Mouse (Mus musculus): ENCODE measurements around the gene Disc1. TPM values are rescaled to one million over a fixed set of nuclear protein-coding genes. Genes with fewer than 3 reads are reported as not detected.

Gene Disc1
- polyA plus RNA-seq, 1 experiment from 2014 or later, result 0.19 TPM

- Histone ChIP-seq H3K4me2 (ENCODE audit: low read depth, low read length) (no peak overlapping the region), H3K4me1 (ENCODE audit: insufficient read depth) (no peaks in the 10 kb centered on the region; the same call in 1 of the 2 replicates), H3K9me3 (ENCODE audit: low read length) (0 out of 2 replicates have a peak, but pooled peaks cover 2% of the 10 kb centered on the region), H3K36me3 (replicated peaks; ENCODE audit: insufficient read depth, low read length) (no peaks in the 10 kb centered on the region), H3K27ac (ENCODE audit: low read depth) (no peak overlapping the region), H3K9ac (replicated peaks) (no peak overlapping the region), H3K27me3 (ENCODE audit: insufficient read depth, low read length) (no peaks in the 10 kb centered on the region), H3K4me3 (ENCODE audit: low read depth, low read length) (no peak overlapping the region)
- DNase-seq, result no peak
- WGBS (ENCODE audit: insufficient replicate concordance), result 65% methylated on average over 9 of the region's 9 CpGs
- TF ChIP-seq CTCF (IDR thresholded peaks at IDR 0.05; ENCODE audit: low read depth) (no peak), EP300 (IDR thresholded peaks at IDR 0.05; ENCODE audit: low read depth) (no peak)
- ATAC-seq, result no peak
These were observed 178.7 kb downstream of the Disc1 start for GRCm38 (mm10) chr8:125232724-125233123.

GRCm38 (mm10) chr8:125235898-125236835, 182.2 kb downstream of the Disc1 start:
- Histone ChIP-seq H3K36me3 (replicated peaks; ENCODE audit: insufficient read depth, low read length) (no peaks in the 10 kb centered on the region), H3K27me3 (ENCODE audit: insufficient read depth, low read length) (no peaks in the 10 kb centered on the region), H3K4me1 (ENCODE audit: insufficient read depth) (no peaks in the 10 kb centered on the region), H3K4me2 (ENCODE audit: low read depth, low read length) (no peak overlapping the region), H3K9me3 (ENCODE audit: low read length) (0 out of 2 replicates have a peak, but pooled peaks cover 2% of the 10 kb centered on the region), H3K4me3 (ENCODE audit: low read depth, low read length) (no peak overlapping the region), H3K9ac (replicated peaks) (no peak overlapping the region), H3K27ac (ENCODE audit: low read depth) (no peak overlapping the region)
- WGBS (ENCODE audit: insufficient replicate concordance), result 52% methylated on average over 22 of the region's 22 CpGs
- DNase-seq (no peak), ATAC-seq (no peak)
- no peak for TF ChIP-seq CTCF (IDR thresholded peaks at IDR 0.05; ENCODE audit: low read depth)
- no peak for TF ChIP-seq EP300 (IDR thresholded peaks at IDR 0.05; ENCODE audit: low read depth)

DNA sequence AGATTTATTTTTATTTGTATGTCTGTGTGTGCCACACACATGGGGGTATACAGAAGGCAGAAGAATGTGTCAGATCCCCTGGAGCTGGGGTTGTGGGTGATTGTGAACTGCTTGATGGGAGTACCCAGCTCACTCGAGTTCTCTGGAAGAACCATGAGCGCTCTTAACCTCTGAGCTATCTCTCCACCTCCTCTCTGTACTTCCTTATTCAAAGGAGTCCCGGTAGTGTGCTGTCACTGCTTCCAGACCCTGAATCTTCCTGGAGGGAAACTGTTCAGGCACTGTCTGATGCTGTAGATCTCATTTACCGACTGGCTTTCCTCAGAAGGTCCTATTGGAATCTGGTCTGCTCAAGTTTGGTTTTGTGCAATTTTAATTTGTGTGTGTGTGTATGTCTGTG, 186.8 kb downstream of the Disc1 start:
- H3K4me2 ChIP-seq (ENCODE audit: low read depth, low read length), result no peak overlapping the region
- H3K9ac ChIP-seq (replicated peaks), result no peak overlapping the region
- no peak for ATAC-seq
- WGBS (ENCODE audit: insufficient replicate concordance), result 40% methylated on average over 4 of the region's 4 CpGs
- TF ChIP-seq EP300 (IDR thresholded peaks at IDR 0.05; ENCODE audit: low read depth) (no peak), CTCF (IDR thresholded peaks at IDR 0.05; ENCODE audit: low read depth) (no peak)
- H3K36me3 ChIP-seq (replicated peaks; ENCODE audit: insufficient read depth, low read length), result no peaks in the 10 kb centered on the region
- no peaks in the 10 kb centered on the region for H3K9me3 ChIP-seq (ENCODE audit: low read length)
- H3K4me1 ChIP-seq (ENCODE audit: insufficient read depth), result no peaks in the 10 kb centered on the region
- no peak for DNase-seq
- no peak overlapping the region for H3K4me3 ChIP-seq (ENCODE audit: low read depth, low read length)
- no peaks in the 10 kb centered on the region; the same call in 1 of the 2 replicates for H3K27me3 ChIP-seq (ENCODE audit: insufficient read depth, low read length)
- no peak overlapping the region for H3K27ac ChIP-seq (ENCODE audit: low read depth)

DNA sequence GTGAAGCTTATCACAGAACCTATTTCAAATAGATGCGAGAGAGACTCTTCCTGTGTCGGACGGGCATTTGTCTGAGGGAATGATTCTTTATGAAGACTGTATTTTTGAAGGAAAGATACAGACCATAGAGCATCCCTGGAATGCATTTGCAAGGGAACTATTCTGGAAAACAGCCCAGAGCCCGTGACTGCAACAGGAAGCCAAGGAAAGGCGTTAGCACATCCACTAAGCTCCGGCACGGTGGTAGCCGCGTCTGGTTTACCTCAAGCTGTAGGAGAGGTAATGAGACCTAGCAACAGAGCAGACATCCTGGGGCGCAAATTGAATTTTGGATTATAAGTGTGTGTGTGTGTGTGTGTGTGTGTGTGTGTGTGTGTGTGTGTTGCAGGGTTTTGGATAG, 188.4 kb downstream of the Disc1 start:
- no peak for DNase-seq
- ATAC-seq, result no peak
- WGBS (ENCODE audit: insufficient replicate concordance), result 54% methylated on average over 10 of the region's 10 CpGs
- no peak overlapping the region for H3K9ac ChIP-seq (replicated peaks)
- H3K4me2 ChIP-seq (ENCODE audit: low read depth, low read length), result no peak overlapping the region
- H3K4me1 ChIP-seq (ENCODE audit: insufficient read depth), result no peaks in the 10 kb centered on the region
- no peaks in the 10 kb centered on the region for H3K9me3 ChIP-seq (ENCODE audit: low read length)
- H3K27ac ChIP-seq (ENCODE audit: low read depth), result no peak overlapping the region
- no peaks in the 10 kb centered on the region for H3K36me3 ChIP-seq (replicated peaks; ENCODE audit: insufficient read depth, low read length)
- H3K27me3 ChIP-seq (ENCODE audit: insufficient read depth, low read length), result no peaks in the 10 kb centered on the region; the same call in 1 of the 2 replicates
- no peak overlapping the region for H3K4me3 ChIP-seq (ENCODE audit: low read depth, low read length)
- no peak for TF ChIP-seq EP300 (IDR thresholded peaks at IDR 0.05; ENCODE audit: low read depth)
- TF ChIP-seq CTCF (IDR thresholded peaks at IDR 0.05; ENCODE audit: low read depth), result no peak

GRCm38 (mm10) chr8:125242921-125243320, 188.9 kb downstream of the Disc1 start:
- Histone ChIP-seq H3K27ac (ENCODE audit: low read depth) (no peak overlapping the region), H3K36me3 (replicated peaks; ENCODE audit: insufficient read depth, low read length) (no peaks in the 10 kb centered on the region), H3K4me1 (ENCODE audit: insufficient read depth) (no peaks in the 10 kb centered on the region), H3K27me3 (ENCODE audit: insufficient read depth, low read length) (no peaks in the 10 kb centered on the region; the same call in 1 of the 2 replicates), H3K9me3 (ENCODE audit: low read length) (no peaks in the 10 kb centered on the region), H3K4me3 (ENCODE audit: low read depth, low read length) (no peak overlapping the region), H3K9ac (replicated peaks) (no peak overlapping the region), H3K4me2 (ENCODE audit: low read depth, low read length) (no peak overlapping the region)
- no peak for ATAC-seq
- no peak for DNase-seq
- no peak for TF ChIP-seq EP300 (IDR thresholded peaks at IDR 0.05; ENCODE audit: low read depth)
- no peak for TF ChIP-seq CTCF (IDR thresholded peaks at IDR 0.05; ENCODE audit: low read depth)
- 44% methylated on average over 4 of the region's 4 CpGs for WGBS (ENCODE audit: insufficient replicate concordance)

DNA sequence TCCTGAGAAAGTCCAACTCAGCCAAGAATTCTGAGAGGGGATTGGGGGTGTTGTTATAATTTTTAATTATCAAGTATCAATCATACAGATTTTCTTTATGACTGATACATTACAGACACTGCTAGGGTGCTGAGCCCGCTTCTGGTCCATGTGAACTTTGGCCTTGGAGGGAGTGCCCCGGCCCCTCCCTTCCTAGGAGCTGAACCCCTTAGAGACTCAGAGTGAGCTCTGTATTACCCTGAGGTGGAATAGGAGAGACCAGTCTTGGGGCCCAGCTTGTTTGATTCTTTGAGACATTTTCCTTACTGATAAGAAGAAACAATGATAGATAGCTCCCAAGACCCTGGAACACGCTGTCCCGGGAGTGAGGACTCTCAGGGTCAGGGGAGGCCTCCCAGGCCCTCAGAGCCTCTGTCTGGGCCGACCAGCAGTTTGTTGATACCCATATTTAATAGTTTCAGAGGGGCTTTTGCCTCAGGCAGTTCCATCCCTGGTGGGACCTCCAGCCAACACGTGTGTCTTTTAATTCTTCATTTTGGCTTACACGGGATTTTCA, 192.8 kb downstream of the Disc1 start:
- no peak overlapping the region for H3K9ac ChIP-seq (replicated peaks)
- ATAC-seq, result no peak

More for the DNA sequence above, 192.8 kb downstream of the Disc1 start:
- Histone ChIP-seq H3K9me3 (ENCODE audit: low read length) (no peaks in the 10 kb centered on the region), H3K4me1 (ENCODE audit: insufficient read depth) (no peaks in the 10 kb centered on the region), H3K27ac (ENCODE audit: low read depth) (no peak overlapping the region), H3K27me3 (ENCODE audit: insufficient read depth, low read length) (no peaks in the 10 kb centered on the region; the same call in 1 of the 2 replicates), H3K36me3 (replicated peaks; ENCODE audit: insufficient read depth, low read length) (no peaks in the 10 kb centered on the region), H3K4me3 (ENCODE audit: low read depth, low read length) (no peak overlapping the region), H3K4me2 (ENCODE audit: low read depth, low read length) (no peak overlapping the region)
- DNase-seq, result no peak
- 50% methylated on average over 7 of the region's 7 CpGs for whole genome bisulfite sequencing (ENCODE audit: insufficient replicate concordance)
- TF ChIP-seq EP300 (IDR thresholded peaks at IDR 0.05; ENCODE audit: low read depth), result no peak
- TF ChIP-seq CTCF (IDR thresholded peaks at IDR 0.05; ENCODE audit: low read depth), result no peak

Data from liver, postnatal 0 days (tissue).